Mouse (Mus musculus): ENCODE data around the gene Ear1.
"Not testable (repeated sequence)": the region's sequence is repeated elsewhere in the genome, so short reads cannot be mapped to it uniquely, and the experiment has no call there.

The Ear1 gene

GRCm38 (mm10) chr14:43875417-43875816 lies at the start of gene Ear1:
Ear1 (minus strand) TSS chr14:43875517.
- not testable (repeated sequence) for DNase-seq (ENCODE audit: extremely low spot score, low spot score)

GRCm38 (mm10) chr14:43924688-43925403 lies 49.5 kb upstream of the Ear1 start, which contains the start of gene Gm8113:
Gm8113 (plus strand) TSS chr14:43925390.
- DNase-seq (ENCODE audit: extremely low spot score, low spot score), result peak; percentile 84

DNA sequence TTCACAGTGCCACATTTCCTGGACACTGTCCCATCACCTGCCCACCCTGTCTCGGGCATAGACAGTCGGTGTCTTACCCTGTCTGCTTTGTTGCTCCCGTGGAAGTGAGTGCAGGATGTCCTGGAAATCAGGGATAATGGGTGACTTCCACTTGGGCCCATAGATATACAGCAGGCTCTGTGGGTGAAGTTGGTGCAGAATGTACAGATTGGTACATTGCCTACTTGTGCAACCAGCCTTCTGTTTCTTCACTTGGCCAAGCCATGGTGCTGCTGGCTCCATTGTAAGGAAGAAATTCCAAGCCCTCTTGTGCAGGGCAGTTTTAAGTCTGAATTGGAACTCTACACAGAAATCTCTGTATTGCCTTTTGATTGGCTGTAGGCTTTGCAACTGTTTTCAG lies 48.1 kb upstream of the Ear1 start, which contains the start of gene Ear10:
Ear10 (minus strand) TSS at position 101 of the 400 bp plus-strand sequence.
- not testable (repeated sequence) for DNase-seq (ENCODE audit: extremely low spot score, low spot score)

DNA sequence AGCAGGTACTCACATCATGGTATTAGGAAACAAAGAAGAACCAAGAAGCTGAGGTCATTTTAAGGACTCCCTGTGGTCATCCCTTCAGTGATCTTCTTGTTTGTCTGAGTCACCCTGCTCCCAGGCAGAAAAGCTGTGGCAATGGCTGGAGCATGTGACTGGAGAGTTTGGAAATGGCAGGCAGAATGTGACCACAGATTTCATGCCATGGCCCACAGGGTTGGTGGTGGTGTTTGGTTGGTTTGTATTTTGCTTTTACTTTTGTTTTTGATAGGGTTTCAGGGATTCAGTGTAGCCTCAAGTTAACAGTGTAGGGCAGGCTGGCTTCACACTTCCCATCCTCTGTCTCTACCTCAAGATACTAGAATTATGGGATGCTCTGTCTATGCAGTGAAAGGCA lies 42.9 kb upstream of the Ear1 start:
- DNase-seq (ENCODE audit: extremely low spot score, low spot score), result not testable (repeated sequence)

DNA sequence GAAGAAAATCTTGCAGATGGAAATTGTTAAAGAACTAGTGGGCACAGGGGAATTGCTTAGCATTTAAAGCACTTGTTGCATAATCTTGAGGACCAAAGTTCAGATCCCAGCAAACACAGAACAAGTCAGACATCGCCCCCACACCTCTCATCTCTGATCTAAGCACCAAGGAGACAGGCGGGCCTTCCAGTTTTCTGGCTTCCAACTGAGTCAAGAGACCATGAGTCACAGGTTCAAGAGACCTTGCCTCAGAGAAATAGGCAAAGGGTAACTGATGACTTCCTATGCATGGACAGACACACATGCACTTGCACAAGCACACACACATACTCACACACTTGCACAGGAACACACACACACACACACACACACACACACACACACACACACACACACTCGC lies 23.3 kb upstream of the Ear1 start:
- DNase-seq (ENCODE audit: extremely low spot score, low spot score), result not testable (repeated sequence)

- not testable (repeated sequence) for DNase-seq (ENCODE audit: extremely low spot score, low spot score)
Observed at GRCm38 (mm10) chr14:43895357-43895756, 20.0 kb upstream of the Ear1 start.

- DNase-seq (ENCODE audit: extremely low spot score, low spot score), result not testable (repeated sequence)
Observed at GRCm38 (mm10) chr14:43891288-43891687, 16.0 kb upstream of the Ear1 start.

- not testable (repeated sequence) for DNase-seq (ENCODE audit: extremely low spot score, low spot score)
Observed at GRCm38 (mm10) chr14:43886235-43886634, 10.9 kb upstream of the Ear1 start.

DNA sequence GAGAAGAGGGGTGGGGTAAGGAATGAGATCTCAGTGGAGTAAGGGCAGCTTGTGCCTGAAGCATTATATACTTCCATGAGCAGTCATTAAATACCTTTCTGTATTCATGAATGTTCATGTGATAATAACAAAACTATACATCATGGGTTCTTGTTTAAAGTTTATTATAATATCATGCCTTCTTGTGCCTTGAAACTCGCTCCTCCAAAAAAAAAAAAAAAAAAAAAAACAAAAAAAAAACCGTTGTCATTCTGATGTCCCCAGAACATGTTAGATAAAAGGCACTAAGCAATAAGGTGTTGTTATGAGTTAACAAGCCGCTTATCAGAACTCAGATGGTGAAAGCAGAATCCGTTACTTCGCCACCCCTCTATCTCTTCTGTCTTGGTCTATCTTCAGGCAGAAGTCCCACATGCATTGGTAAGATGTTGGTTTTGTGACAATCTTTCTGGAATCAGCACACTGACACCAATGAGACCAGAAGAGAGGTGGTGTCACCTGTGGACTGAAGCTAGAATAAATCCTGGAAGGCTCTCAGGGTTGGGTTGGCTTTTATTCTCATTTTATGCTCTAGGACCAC lies 4.7 kb upstream of the Ear1 start:
- DNase-seq (ENCODE audit: extremely low spot score, low spot score), result not testable (repeated sequence)

- DNase-seq (ENCODE audit: extremely low spot score, low spot score), result not testable (repeated sequence)
Observed at GRCm38 (mm10) chr14:43877789-43878188, 2.5 kb upstream of the Ear1 start.

GRCm38 (mm10) chr14:43874862-43875261 lies 455 bp downstream of the Ear1 start:
- not testable (repeated sequence) for DNase-seq (ENCODE audit: extremely low spot score, low spot score)

GRCm38 (mm10) chr14:43860522-43860921 lies 14.8 kb downstream of the Ear1 start:
- DNase-seq (ENCODE audit: extremely low spot score, low spot score), result peak; percentile 31

GRCm38 (mm10) chr14:43859465-43859864 lies 15.9 kb downstream of the Ear1 start:
- DNase-seq (ENCODE audit: extremely low spot score, low spot score), result not testable (repeated sequence)

DNA sequence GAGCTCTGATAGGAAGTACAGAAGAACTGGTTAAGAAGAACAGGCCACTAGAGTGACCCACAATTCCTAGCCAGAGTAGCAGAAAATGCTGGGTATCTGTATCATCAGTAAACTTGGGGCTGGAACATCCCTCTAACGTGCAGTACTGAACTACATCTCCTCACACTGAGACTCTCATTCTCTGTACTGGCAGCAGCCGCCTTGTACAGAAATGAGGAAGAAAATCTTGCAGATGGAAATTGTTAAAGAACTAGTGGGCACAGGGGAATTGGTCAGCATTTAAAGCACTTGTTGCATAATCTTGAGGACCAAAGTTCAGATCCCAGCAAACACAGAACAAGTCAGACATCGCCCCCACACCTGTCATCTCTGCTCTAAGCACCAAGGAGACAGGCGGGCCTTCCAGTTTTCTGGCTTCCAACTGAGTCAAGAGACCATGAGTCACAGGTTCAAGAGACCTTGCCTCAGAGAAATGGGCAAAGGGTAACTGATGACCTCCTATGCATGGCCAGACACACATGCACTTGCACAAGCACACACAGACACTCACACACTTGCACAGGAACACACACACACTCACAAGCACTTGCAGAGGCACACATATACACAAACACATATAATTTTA lies 31.3 kb downstream of the Ear1 start:
- DNase-seq (ENCODE audit: extremely low spot score, low spot score), result not testable (repeated sequence)

GRCm38 (mm10) chr14:43840976-43841375 lies 34.3 kb downstream of the Ear1 start:
- DNase-seq (ENCODE audit: extremely low spot score, low spot score), result not testable (repeated sequence)

DNA sequence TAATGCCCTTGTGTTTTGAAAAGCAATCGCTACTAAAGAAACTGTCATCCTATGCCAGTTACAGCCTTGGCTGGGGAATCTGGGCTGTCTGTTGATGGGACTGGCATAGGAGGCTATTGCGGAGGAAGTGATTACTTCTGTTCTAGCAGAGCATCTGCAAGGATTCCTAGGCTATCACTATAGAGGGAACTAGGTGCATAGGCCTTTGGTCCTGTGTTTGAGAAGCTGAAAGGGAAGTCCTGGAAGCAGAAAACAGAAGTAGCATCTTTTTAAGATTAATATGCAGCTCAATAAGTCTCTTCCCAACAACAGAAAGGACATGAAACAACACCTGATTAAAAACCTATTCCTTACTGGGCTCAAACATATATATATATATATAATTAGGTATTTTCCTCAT lies 40.0 kb downstream of the Ear1 start:
- DNase-seq (ENCODE audit: extremely low spot score, low spot score), result not testable (repeated sequence)

DNA sequence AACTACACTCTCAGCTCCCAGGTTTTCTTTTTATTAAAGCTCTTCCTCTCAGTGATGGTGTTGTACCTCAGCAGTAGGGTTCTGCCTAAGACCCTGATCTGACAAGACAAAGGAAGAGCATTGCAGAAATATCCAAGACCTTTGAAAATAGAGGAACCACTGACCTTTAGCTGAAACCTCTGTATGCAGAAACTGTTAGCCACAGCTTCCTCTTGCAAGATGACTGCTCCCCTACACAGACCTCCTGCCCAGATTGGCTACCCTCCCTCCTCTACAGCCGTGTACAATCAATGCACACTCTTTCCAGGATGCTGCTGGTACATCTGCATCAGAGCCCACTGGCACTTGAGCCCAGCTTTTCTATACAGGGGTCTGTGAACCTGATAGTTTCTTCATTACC lies 44.9 kb downstream of the Ear1 start:
- not testable (repeated sequence) for DNase-seq (ENCODE audit: extremely low spot score, low spot score)

- DNase-seq (ENCODE audit: extremely low spot score, low spot score), result not testable (repeated sequence)
Observed at GRCm38 (mm10) chr14:43824176-43824575, 51.1 kb downstream of the Ear1 start.

DNA sequence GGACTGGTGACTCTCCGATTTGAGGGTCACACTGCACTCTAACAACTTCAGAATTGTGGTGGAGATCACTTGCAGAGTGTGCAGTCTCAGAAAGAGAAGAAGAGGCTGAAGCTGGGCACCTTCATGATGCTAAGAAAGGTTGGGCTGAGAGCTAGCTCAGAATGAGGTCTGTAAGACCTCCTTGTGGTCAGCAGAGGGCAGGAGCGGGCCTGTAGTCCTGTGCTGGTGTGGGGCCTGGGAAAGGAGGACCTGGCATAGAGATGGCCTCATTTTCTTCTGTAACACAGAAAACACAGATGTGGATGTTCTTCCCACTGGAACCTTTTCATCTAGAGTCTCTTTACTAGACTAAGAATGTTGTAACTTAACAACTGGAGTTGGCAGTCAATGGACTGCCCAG lies 53.4 kb downstream of the Ear1 start:
- not testable (repeated sequence) for DNase-seq (ENCODE audit: extremely low spot score, low spot score)

DNA sequence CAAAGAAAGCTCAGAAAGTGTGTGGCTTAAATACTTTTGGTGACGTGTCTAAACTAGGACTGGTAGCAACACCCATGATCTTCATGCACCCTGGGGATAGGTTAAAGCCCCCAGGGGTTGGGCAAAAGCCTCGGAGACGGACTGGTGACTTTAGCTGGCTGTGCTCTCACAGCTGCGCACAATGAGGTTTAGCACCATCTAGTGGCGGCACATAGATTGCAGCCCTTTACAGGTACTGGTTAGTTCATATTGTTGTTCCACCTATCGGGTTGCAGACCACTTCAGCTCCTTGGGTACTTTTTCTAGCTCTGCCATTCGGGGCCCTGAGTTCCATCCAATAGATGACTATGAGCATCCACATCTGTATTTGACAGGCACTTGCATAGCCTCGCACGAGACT lies 62.9 kb downstream of the Ear1 start:
- DNase-seq (ENCODE audit: extremely low spot score, low spot score), result peak; percentile 24

GRCm38 (mm10) chr14:43808142-43808541 lies 67.2 kb downstream of the Ear1 start:
- DNase-seq (ENCODE audit: extremely low spot score, low spot score), result not testable (repeated sequence)

GRCm38 (mm10) chr14:43804435-43804834 lies 70.9 kb downstream of the Ear1 start:
- not testable (repeated sequence) for DNase-seq (ENCODE audit: extremely low spot score, low spot score)

Measured in neural tube, embryonic 10.5 days (tissue).